Mouse (Mus musculus) heart, postnatal 0 days (tissue): Measurements from ENCODE around the gene Eef2kmt.

Experiments
- CTCF ChIP-seq: IDR thresholded peaks from 2 replicates; pipeline ENCODE4 v1.5.1; 2016; ENCODE audit warnings: antibody characterized with exemption, control low read depth, low read depth
- EP300 ChIP-seq: IDR thresholded peaks from 2 replicates; pipeline ENCODE4 v1.6.1; 2016; ENCODE audit warnings: antibody characterized with exemption, low read depth

DNA sequence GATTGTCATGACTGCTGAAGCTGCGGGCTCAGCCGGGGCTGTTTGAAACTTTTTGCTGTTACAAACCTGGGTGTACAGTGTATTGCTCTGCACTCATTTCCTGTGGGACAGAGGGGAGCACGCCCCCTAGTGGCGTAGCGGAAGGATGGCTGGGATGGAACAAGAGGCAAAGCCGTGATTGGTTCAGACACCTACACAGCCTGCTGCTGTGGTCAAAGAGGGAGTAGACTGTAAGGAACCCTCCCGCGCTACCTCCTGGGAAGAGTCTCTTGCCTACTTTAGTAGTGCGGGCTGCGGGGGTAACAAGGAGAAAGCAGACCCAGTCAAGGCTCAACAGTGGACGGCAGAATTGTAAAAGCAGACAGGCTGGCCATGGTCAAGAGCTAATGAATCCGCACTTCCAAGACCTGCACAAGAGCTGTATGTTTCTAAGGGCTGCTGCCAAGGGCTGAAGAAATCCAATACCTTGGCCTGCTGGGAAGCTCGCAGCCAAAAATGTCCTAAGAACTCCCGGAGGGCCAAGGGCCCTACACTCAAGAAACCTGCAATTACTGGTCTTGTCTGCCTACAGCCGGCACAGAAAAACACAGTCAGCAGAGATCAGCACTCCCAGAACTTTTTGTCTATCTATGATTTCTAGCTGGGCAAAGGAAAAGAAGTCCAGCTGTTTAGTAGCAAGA is 1.3 kb downstream of the Eef2kmt start:
- TF ChIP-seq CTCF (peak; percentile 99), EP300 (no peak)
